Mouse (Mus musculus) lung, postnatal 0 days (tissue): ENCODE data around the gene Hoxa7.

Experiments used
- CTCF ChIP-seq: IDR thresholded peaks from 2 replicates; pipeline ENCODE4 v1.5.1; 2016; ENCODE audit warnings: antibody characterized with exemption, mild to moderate bottlenecking
- EP300 ChIP-seq: IDR thresholded peaks from 2 replicates; pipeline ENCODE4 v1.6.1; 2016; ENCODE audit warnings: antibody characterized with exemption, mild to moderate bottlenecking, control low read depth

- TF ChIP-seq CTCF (no peak), EP300 (peak; percentile 23; the same call in 1 of the 2 replicates)
These were observed 32.5 kb downstream of the Hoxa7 start for GRCm38 (mm10) chr6:52189172-52189591.
